Mouse (Mus musculus): ENCODE measurements around the gene Gm49388.
A peak's percentile ranks its signal among the peaks of the same experiment; 100 is the strongest.

Gene Gm49388

DNA sequence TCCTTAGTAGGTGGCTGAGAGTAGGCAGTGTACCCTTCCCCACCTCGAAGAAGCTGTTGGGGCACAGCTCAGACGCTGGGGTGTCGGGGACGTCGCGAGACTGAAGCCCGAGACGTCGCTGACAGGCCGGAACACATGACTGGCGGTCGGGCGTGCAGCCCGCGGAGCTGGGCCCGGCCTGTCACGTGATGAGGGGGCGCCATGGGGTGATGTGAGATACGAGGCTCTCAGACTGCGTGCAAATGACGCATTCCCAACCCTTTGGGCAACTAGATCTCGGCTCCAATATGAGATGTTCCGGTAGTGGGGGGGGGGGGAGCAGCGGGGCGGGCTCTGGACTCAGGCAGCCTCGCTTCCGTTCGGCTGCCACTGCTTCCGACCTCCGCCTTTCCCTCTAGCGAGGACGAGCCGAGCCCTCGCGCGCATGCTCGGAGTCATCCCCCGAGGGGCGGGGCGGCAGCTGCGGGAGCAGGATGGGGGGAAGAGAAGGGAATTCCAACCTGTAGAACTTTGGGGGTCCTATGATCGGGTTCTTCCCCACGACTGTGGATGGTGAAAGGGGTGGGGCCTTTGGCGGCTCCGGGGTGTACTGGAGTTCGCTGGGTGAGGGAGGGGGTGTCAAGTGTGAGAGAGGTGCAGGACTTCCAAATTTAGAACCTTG lies 56.1 kb downstream of the Gm49388 start:
- DNase-seq (ENCODE audit: low spot score), result peak; percentile 93

DNA sequence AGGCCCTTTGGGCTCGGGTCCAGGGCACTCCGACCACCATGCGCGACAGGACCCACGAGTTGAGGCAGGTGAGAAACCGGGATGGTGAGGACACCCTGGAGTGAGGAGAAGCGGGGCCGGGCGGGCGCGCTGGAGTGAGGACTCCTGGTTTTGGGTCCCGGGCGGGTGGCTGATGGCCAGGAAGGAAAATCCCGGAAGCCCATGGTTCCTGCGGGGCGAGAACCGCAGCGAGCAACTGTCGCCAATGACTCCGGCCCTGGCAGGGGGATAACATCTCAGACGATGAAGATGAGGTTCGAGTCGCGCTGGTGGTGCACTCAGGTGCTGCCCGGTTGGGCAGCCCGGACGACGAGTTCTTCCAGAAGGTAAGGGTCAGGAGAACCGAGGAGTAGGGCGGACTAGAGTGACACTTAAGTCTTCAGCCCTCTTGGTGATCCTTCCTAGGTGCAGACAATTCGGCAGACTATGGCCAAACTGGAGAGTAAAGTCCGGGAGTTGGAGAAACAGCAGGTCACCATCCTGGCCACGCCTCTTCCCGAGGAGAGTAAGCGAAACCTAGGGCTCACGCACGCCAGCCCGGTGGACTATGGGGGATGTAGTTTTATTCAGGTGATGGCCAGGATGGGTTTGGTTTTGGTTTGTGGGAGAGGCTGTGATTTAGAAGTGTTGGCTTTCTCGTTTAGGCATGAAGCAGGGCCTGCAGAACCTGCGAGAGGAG lies 56.8 kb downstream of the Gm49388 start:
- peak; percentile 87 for DNase-seq (ENCODE audit: low spot score)

DNA sequence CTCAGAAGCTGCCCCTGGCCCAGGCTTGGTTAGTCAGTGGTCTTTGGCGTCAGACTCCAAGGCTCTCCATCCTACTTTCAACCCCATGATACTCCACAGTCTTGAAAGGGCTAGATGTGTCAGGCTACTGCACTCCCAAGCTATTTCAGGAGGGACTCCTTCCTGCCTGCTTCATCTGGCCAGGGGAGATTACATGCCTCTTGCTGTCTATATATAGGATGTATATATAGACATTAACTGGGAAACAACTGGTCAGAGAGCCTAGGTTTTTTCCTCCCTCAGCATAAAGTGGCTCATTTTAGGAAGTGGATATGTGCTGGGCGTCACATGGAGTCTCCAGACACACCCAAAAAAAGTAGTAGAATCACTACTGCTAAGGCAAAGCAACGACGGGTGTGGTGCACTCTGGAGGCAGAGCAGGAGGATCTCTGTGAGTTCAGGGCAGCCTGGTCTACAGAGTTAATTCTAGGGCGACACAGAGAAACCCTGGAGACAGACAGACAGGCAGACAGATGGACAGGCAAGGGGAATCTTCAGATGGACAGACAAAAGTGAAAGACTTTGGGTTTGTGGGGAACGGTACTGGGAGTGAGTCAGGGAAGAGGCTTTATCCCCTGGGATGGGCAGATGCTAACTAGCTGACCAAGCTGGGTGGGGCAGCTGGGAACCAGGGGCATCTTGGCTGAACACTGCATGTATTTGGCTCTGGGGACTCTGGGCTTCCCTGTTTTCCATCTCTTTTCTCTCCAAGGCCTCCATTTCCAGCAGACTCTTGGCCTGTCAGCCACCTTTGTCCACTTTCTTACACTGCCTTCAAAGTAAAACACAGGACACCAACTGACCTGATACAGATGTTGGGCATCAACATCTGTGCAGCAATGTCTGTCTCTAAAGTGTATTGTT lies 64.8 kb downstream of the Gm49388 start:
- DNase-seq (ENCODE audit: low spot score), result no peak

DNA sequence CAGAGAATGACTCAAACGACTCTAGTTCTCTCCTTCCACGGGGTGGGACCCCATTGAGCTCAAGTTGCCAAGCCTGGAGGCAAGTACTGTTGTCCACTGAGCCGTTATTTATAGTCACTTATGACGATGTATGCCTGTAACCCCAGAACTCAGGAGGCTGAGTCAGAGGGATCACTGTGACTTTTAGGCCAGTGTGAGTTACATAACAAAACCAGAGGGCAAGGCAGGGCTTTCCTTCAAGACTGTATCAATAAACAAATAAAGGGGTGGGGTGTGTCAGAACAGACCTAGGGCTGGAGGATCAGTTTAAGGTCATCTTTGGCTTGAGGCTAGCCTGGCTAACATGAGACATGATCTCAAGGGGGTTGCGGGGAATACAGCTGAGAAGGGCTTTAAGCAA lies 65.5 kb downstream of the Gm49388 start:
- no peak for DNase-seq (ENCODE audit: low spot score)

All from embryo, embryonic 10.5 days (tissue).